Mouse (Mus musculus): ENCODE data around the gene Tnrc6c. TPM values are rescaled to one million over a fixed set of nuclear protein-coding genes. Genes with fewer than 3 reads are reported as not detected.

Gene Tnrc6c
- polyA plus RNA-seq, 1 experiment, result 16.9 TPM

DNA sequence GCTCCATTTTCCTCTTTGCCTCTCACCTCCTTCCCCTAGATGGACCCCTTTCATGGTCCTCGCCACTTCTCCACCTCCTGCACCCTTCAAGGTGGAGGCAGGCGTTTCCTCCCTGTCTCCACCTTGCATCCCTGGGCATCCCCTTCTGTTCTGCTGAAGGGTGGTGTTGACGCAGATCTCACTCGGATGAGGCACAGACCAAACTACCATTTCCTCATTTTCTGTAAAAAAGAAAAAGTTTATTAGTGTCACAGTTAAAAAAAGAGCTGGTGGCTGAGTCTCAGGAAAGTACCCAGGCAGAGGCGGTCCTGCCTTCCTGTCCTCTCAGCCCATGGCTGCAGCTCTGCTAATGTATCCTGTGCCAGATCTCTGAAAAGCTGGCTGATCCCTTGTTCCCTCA lies 145.1 kb downstream of the Tnrc6c start:
- no peak for TF ChIP-seq CTCF (IDR thresholded peaks at IDR 0.05; ENCODE audit: low read depth, low read length)
- TF ChIP-seq POLR2A (IDR thresholded peaks at IDR 0.05; ENCODE audit: borderline replicate concordance, low read depth, low read length), result no peak
- Histone ChIP-seq H3K4me1 (ENCODE audit: control insufficient read depth, insufficient read depth, low read length) (peaks cover 24% of the 10 kb centered on the region), H3K4me3 (ENCODE audit: insufficient read depth, low read length) (no peak overlapping the region)

GRCm38 (mm10) chr11:117800038-117800437 lies 145.9 kb downstream of the Tnrc6c start:
- H3K27ac ChIP-seq (ENCODE audit: insufficient read depth, low read depth, low read length), result no peak overlapping the region
- TF ChIP-seq CTCF (IDR thresholded peaks at IDR 0.05; ENCODE audit: low read depth, low read length), result no peak
- TF ChIP-seq POLR2A (IDR thresholded peaks at IDR 0.05; ENCODE audit: borderline replicate concordance, low read depth, low read length), result no peak
- peaks cover 24% of the 10 kb centered on the region for H3K4me1 ChIP-seq (ENCODE audit: control insufficient read depth, insufficient read depth, low read length)
- H3K4me3 ChIP-seq (ENCODE audit: insufficient read depth, low read length), result no peak overlapping the region

More for the DNA sequence above, 145.1 kb downstream of the Tnrc6c start:
- no peak overlapping the region for H3K27ac ChIP-seq (ENCODE audit: insufficient read depth, low read depth, low read length)

GRCm38 (mm10) chr11:117801650-117802049 lies 147.6 kb downstream of the Tnrc6c start:
- TF ChIP-seq CTCF (IDR thresholded peaks at IDR 0.05; ENCODE audit: low read depth, low read length) (no peak), POLR2A (IDR thresholded peaks at IDR 0.05; ENCODE audit: borderline replicate concordance, low read depth, low read length) (no peak)
- H3K4me1 ChIP-seq (ENCODE audit: control insufficient read depth, insufficient read depth, low read length), result peaks cover 24% of the 10 kb centered on the region
- no peak overlapping the region for H3K27ac ChIP-seq (ENCODE audit: insufficient read depth, low read depth, low read length)
- H3K4me3 ChIP-seq (ENCODE audit: insufficient read depth, low read length), result no peak overlapping the region

GRCm38 (mm10) chr11:117803166-117803688 lies 149.1 kb downstream of the Tnrc6c start:
- Histone ChIP-seq H3K4me1 (ENCODE audit: control insufficient read depth, insufficient read depth, low read length) (peaks cover 21% of the 10 kb centered on the region), H3K4me3 (ENCODE audit: insufficient read depth, low read length) (no peak overlapping the region), H3K27ac (ENCODE audit: insufficient read depth, low read depth, low read length) (peak overlapping the region; percentile 49)
- TF ChIP-seq POLR2A (IDR thresholded peaks at IDR 0.05; ENCODE audit: borderline replicate concordance, low read depth, low read length) (no peak), CTCF (IDR thresholded peaks at IDR 0.05; ENCODE audit: low read depth, low read length) (no peak)

- no peak for TF ChIP-seq POLR2A (IDR thresholded peaks at IDR 0.05; ENCODE audit: borderline replicate concordance, low read depth, low read length)
- no peak for TF ChIP-seq CTCF (IDR thresholded peaks at IDR 0.05; ENCODE audit: low read depth, low read length)
- no peak overlapping the region for H3K4me3 ChIP-seq (ENCODE audit: insufficient read depth, low read length)
- H3K27ac ChIP-seq (ENCODE audit: insufficient read depth, low read depth, low read length), result no peak overlapping the region
- peaks cover 26% of the 10 kb centered on the region for H3K4me1 ChIP-seq (ENCODE audit: control insufficient read depth, insufficient read depth, low read length)
Observed at GRCm38 (mm10) chr11:117806781-117807180, 152.7 kb downstream of the Tnrc6c start.

DNA sequence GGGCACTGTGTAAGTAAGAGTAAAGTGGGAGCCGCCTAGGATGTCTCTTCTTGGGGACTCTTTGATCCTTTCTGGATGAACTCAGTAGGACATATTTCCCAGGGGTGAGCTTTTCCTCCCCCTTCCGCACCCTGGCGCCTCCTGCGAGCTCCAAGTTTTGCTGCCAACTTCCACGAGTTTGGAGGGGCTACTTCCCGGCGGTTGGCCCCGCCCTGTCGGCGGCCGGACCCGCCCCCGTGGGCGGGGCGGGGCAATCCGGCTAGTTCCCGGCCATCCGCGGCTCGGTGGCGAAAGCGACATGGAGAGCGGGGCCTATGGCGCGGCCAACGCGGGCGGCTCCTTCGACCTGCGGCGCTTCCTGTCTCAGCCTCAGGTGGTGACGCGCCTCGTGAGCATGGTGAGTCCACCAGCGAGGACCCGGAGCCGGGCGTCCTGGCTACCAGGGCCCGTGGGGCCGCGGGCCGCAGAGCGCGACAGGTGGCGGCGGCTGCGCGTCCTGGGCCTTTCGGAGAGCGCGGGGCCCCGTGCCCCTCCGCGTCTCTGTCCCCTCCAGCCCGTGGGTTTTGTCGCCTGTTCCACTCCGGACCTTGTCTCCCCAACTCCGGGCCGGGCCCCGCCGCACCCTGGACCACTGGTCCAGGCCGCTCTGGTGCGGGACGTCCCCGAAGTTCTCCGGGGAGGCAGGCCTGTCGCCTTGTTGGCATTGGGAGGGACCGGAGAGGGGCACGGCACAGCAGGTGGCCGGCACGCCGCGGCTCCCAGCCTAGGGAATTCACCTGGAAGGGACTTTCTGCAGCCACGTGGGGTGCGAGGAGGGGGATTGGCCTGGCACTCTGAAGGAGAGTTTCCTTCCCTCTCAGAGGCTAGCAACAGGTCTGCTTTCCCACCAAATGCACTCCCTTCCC lies 155.6 kb downstream of the Tnrc6c start, which contains the start of the genes Gm20708 and Syngr2:
Gm20708 (plus strand) TSS at position 262 of the 905 bp plus-strand sequence.
Syngr2 (plus strand) TSS at position 262 of the 905 bp plus-strand sequence.
- Histone ChIP-seq H3K4me3 (ENCODE audit: insufficient read depth, low read length) (peak within 1 kb of the TSS; percentile 79), H3K4me1 (ENCODE audit: control insufficient read depth, insufficient read depth, low read length) (peaks cover 18% of the 10 kb centered on the region), H3K27ac (ENCODE audit: insufficient read depth, low read depth, low read length) (peak within 1 kb of the TSS; percentile 74)
- no peak for TF ChIP-seq CTCF (IDR thresholded peaks at IDR 0.05; ENCODE audit: low read depth, low read length)
- TF ChIP-seq POLR2A (IDR thresholded peaks at IDR 0.05; ENCODE audit: borderline replicate concordance, low read depth, low read length), result no peak

GRCm38 (mm10) chr11:117810401-117811046 lies 156.4 kb downstream of the Tnrc6c start:
- H3K4me1 ChIP-seq (ENCODE audit: control insufficient read depth, insufficient read depth, low read length), result peaks cover 18% of the 10 kb centered on the region
- peak overlapping the region; percentile 74 for H3K27ac ChIP-seq (ENCODE audit: insufficient read depth, low read depth, low read length)
- no peak for TF ChIP-seq POLR2A (IDR thresholded peaks at IDR 0.05; ENCODE audit: borderline replicate concordance, low read depth, low read length)
- no peak for TF ChIP-seq CTCF (IDR thresholded peaks at IDR 0.05; ENCODE audit: low read depth, low read length)
- peak overlapping the region; percentile 79 for H3K4me3 ChIP-seq (ENCODE audit: insufficient read depth, low read length)

Other genes starting within 250 kb of the Tnrc6c start
- gene Gm11733, start 169.9 kb upstream of the Tnrc6c start, polyA plus RNA-seq (2012; ENCODE audit: insufficient read depth, insufficient read length, missing spikeins), result not detected in 2 replicates
- gene Tmc8, start 127.8 kb downstream of the Tnrc6c start, polyA plus RNA-seq (2012; ENCODE audit: insufficient read depth, insufficient read length, missing spikeins), result 2.1 and 2.7 TPM in 2 replicates
- 16.7 and 36.7 TPM in 2 replicates for gene Tmc6, start 127.9 kb downstream of the Tnrc6c start, polyA plus RNA-seq (2012; ENCODE audit: insufficient read depth, insufficient read length, missing spikeins)
- gene 6030468B19Rik, start 143.4 kb downstream of the Tnrc6c start, polyA plus RNA-seq (2012; ENCODE audit: insufficient read depth, insufficient read length, missing spikeins), result not detected in 2 replicates
- gene Gm20708, start 155.4 kb downstream of the Tnrc6c start, polyA plus RNA-seq (2012; ENCODE audit: insufficient read depth, insufficient read length, missing spikeins), result 4.0 and 5.0 TPM in 2 replicates
- gene Syngr2, start 155.4 kb downstream of the Tnrc6c start, polyA plus RNA-seq (2012; ENCODE audit: insufficient read depth, insufficient read length, missing spikeins), result 183 and 189 TPM in 2 replicates
- 3.5 and 9.9 TPM in 2 replicates for gene Afmid, start 171.6 kb downstream of the Tnrc6c start, polyA plus RNA-seq (2012; ENCODE audit: insufficient read depth, insufficient read length, missing spikeins)
- 56.8 and 70.1 TPM in 2 replicates for gene Tk1, start 171.8 kb downstream of the Tnrc6c start, polyA plus RNA-seq (2012; ENCODE audit: insufficient read depth, insufficient read length, missing spikeins)
- gene Birc5, start 195.0 kb downstream of the Tnrc6c start, polyA plus RNA-seq (2012; ENCODE audit: insufficient read depth, insufficient read length, missing spikeins), result 97.3 and 103 TPM in 2 replicates
- gene Tmem235, start 206.5 kb downstream of the Tnrc6c start, polyA plus RNA-seq (2012; ENCODE audit: insufficient read depth, insufficient read length, missing spikeins), result not detected in 2 replicates
- 2.8 and 4.5 TPM in 2 replicates for gene Tha1, start 219.2 kb downstream of the Tnrc6c start, polyA plus RNA-seq (2012; ENCODE audit: insufficient read depth, insufficient read length, missing spikeins)

Measured in bone marrow macrophage, adult 2 months (primary cell).